Mouse (Mus musculus): Measurements from ENCODE around the gene Shisa7. TPM values are rescaled to one million over a fixed set of nuclear protein-coding genes. Genes with fewer than 3 reads are reported as not detected.

Shisa7 gene
- polyA plus RNA-seq, 1 experiment = 14.1 TPM

DNA sequence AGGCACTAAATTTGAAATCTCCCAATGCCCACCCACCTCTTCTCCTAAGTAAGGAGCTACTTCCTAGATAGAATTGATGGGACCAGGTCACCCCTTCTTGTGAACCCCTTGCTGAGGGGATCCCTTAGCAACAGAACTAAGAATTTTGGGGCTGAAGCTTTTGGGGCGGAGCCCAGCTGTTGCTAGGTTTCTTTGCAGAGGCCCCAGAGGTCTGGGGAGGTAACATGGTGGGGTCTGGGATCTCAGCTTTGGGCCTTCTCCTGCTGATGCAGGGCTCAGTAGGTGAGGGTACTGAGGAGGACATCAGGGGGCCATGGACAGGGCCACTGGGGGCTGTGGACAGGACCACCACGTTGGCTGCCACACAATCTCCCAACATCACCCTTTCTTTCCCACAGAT lies 61.7 kb downstream of the Shisa7 start, which contains the start of the genes Il11 and Tmem190:
TSS of gene Il11 (minus strand) at position 101 of the 400 bp plus-strand sequence.
TSS of gene Tmem190 (plus strand) at position 179 of the 400 bp plus-strand sequence.
- Histone ChIP-seq H3K36me3 (ENCODE audit: control insufficient read depth, insufficient read depth, low read length) (no peaks in the 10 kb centered on the region), H3K4me1 (ENCODE audit: control insufficient read depth, insufficient read depth, low read length) (no peaks in the 10 kb centered on the region), H3K27me3 (replicated peaks; ENCODE audit: control insufficient read depth, insufficient read depth, low read length) (no peaks in the 10 kb centered on the region), H3K4me3 (ENCODE audit: insufficient read depth, low read depth, low read length) (no peak within 1 kb of the TSS), H3K27ac (ENCODE audit: insufficient read depth, low read depth, low read length) (no peak within 1 kb of the TSS)
- WGBS = 81% methylated on average over 2 of the region's 2 CpGs
- no peak for TF ChIP-seq CTCF (conservative IDR thresholded peaks at IDR 0.05; ENCODE audit: insufficient read depth, insufficient read length, low read depth, low read length)
- no peak for TF ChIP-seq POLR2A (IDR thresholded peaks at IDR 0.05; ENCODE audit: low read depth, low read length)
- no peak for DNase-seq

GRCm38 (mm10) chr7:4782130-4782529 lies 62.4 kb downstream of the Shisa7 start:
- H3K4me3 ChIP-seq (ENCODE audit: insufficient read depth, low read depth, low read length) = no peak overlapping the region
- H3K27ac ChIP-seq (ENCODE audit: insufficient read depth, low read depth, low read length) = no peak overlapping the region
- H3K36me3 ChIP-seq (ENCODE audit: control insufficient read depth, insufficient read depth, low read length) = no peaks in the 10 kb centered on the region
- H3K4me1 ChIP-seq (ENCODE audit: control insufficient read depth, insufficient read depth, low read length) = no peaks in the 10 kb centered on the region
- DNase-seq = no peak
- no peaks in the 10 kb centered on the region for H3K27me3 ChIP-seq (replicated peaks; ENCODE audit: control insufficient read depth, insufficient read depth, low read length)
- TF ChIP-seq POLR2A (IDR thresholded peaks at IDR 0.05; ENCODE audit: low read depth, low read length) (no peak), CTCF (conservative IDR thresholded peaks at IDR 0.05; ENCODE audit: insufficient read depth, insufficient read length, low read depth, low read length) (no peak)
- WGBS = 55% methylated on average over 3 of the region's 3 CpGs

GRCm38 (mm10) chr7:4779921-4780320 lies 64.6 kb downstream of the Shisa7 start:
- Histone ChIP-seq H3K27ac (ENCODE audit: insufficient read depth, low read depth, low read length) (no peak overlapping the region), H3K36me3 (ENCODE audit: control insufficient read depth, insufficient read depth, low read length) (no peaks in the 10 kb centered on the region), H3K27me3 (replicated peaks; ENCODE audit: control insufficient read depth, insufficient read depth, low read length) (no peaks in the 10 kb centered on the region), H3K4me1 (ENCODE audit: control insufficient read depth, insufficient read depth, low read length) (no peaks in the 10 kb centered on the region), H3K4me3 (ENCODE audit: insufficient read depth, low read depth, low read length) (no peak overlapping the region)
- WGBS = 34% methylated on average over 5 of the region's 5 CpGs
- no peak for TF ChIP-seq CTCF (conservative IDR thresholded peaks at IDR 0.05; ENCODE audit: insufficient read depth, insufficient read length, low read depth, low read length)
- TF ChIP-seq POLR2A (IDR thresholded peaks at IDR 0.05; ENCODE audit: low read depth, low read length) = no peak
- DNase-seq = no peak

GRCm38 (mm10) chr7:4777851-4778637 lies 66.5 kb downstream of the Shisa7 start:
- H3K27ac ChIP-seq (ENCODE audit: insufficient read depth, low read depth, low read length) = no peak overlapping the region
- H3K36me3 ChIP-seq (ENCODE audit: control insufficient read depth, insufficient read depth, low read length) = no peaks in the 10 kb centered on the region
- DNase-seq = no peak
- H3K27me3 ChIP-seq (replicated peaks; ENCODE audit: control insufficient read depth, insufficient read depth, low read length) = no peaks in the 10 kb centered on the region
- WGBS = 10% methylated on average over 20 of the region's 20 CpGs
- TF ChIP-seq CTCF (conservative IDR thresholded peaks at IDR 0.05; ENCODE audit: insufficient read depth, insufficient read length, low read depth, low read length) (no peak), POLR2A (IDR thresholded peaks at IDR 0.05; ENCODE audit: low read depth, low read length) (no peak)
- H3K4me1 ChIP-seq (ENCODE audit: control insufficient read depth, insufficient read depth, low read length) = no peaks in the 10 kb centered on the region
- no peak overlapping the region for H3K4me3 ChIP-seq (ENCODE audit: insufficient read depth, low read depth, low read length)

GRCm38 (mm10) chr7:4776861-4777830 lies 67.3 kb downstream of the Shisa7 start:
- no peak for TF ChIP-seq POLR2A (IDR thresholded peaks at IDR 0.05; ENCODE audit: low read depth, low read length)
- no peak for TF ChIP-seq CTCF (conservative IDR thresholded peaks at IDR 0.05; ENCODE audit: insufficient read depth, insufficient read length, low read depth, low read length)

GRCm38 (mm10) chr7:4776131-4776530 lies 68.4 kb downstream of the Shisa7 start:
- no peak overlapping the region for H3K4me3 ChIP-seq (ENCODE audit: insufficient read depth, low read depth, low read length)
- DNase-seq = no peak
- no peaks in the 10 kb centered on the region for H3K4me1 ChIP-seq (ENCODE audit: control insufficient read depth, insufficient read depth, low read length)
- H3K27ac ChIP-seq (ENCODE audit: insufficient read depth, low read depth, low read length) = no peak overlapping the region
- WGBS = 57% methylated on average over 10 of the region's 10 CpGs
- no peak for TF ChIP-seq CTCF (conservative IDR thresholded peaks at IDR 0.05; ENCODE audit: insufficient read depth, insufficient read length, low read depth, low read length)
- no peak for TF ChIP-seq POLR2A (IDR thresholded peaks at IDR 0.05; ENCODE audit: low read depth, low read length)
- no peaks in the 10 kb centered on the region for H3K36me3 ChIP-seq (ENCODE audit: control insufficient read depth, insufficient read depth, low read length)
- H3K27me3 ChIP-seq (replicated peaks; ENCODE audit: control insufficient read depth, insufficient read depth, low read length) = no peaks in the 10 kb centered on the region

More at GRCm38 (mm10) chr7:4776861-4777830, 67.3 kb downstream of the Shisa7 start:
- Histone ChIP-seq H3K27ac (ENCODE audit: insufficient read depth, low read depth, low read length) (no peak overlapping the region), H3K4me3 (ENCODE audit: insufficient read depth, low read depth, low read length) (peak overlapping the region; percentile 63), H3K36me3 (ENCODE audit: control insufficient read depth, insufficient read depth, low read length) (no peaks in the 10 kb centered on the region), H3K4me1 (ENCODE audit: control insufficient read depth, insufficient read depth, low read length) (no peaks in the 10 kb centered on the region), H3K27me3 (replicated peaks; ENCODE audit: control insufficient read depth, insufficient read depth, low read length) (no peaks in the 10 kb centered on the region)
- DNase-seq = peak; percentile 62
- WGBS = 2% methylated on average over 55 of the region's 56 CpGs

Other genes starting within 250 kb of the Shisa7 start
- 0.22 and 0.24 TPM in 2 replicates for gene Ptprh, start 240.7 kb downstream of the Shisa7 start, polyA plus RNA-seq (2012; rRNA removed)
- gene Tmem86b, start 213.3 kb downstream of the Shisa7 start, polyA plus RNA-seq (2012; rRNA removed) = 83.0 and 86.5 TPM in 2 replicates
- gene Ppp6r1, start 185.7 kb downstream of the Shisa7 start, polyA plus RNA-seq (2012; rRNA removed) = 103 and 109 TPM in 2 replicates
- gene Hspbp1, start 159.6 kb downstream of the Shisa7 start, polyA plus RNA-seq (2012; rRNA removed) = 36.6 and 39.4 TPM in 2 replicates
- 1.7 and 2.3 TPM in 2 replicates for gene Brsk1, start 154.1 kb downstream of the Shisa7 start, polyA plus RNA-seq (2012; rRNA removed)
- gene Tmem150b, start 119.4 kb downstream of the Shisa7 start, polyA plus RNA-seq (2012; rRNA removed) = 0.57 and 0.59 TPM in 2 replicates
- 83.2 and 101 TPM in 2 replicates for gene Kmt5c, start 104.6 kb downstream of the Shisa7 start, polyA plus RNA-seq (2012; rRNA removed)
- gene Cox6b2, start 91.6 kb downstream of the Shisa7 start, polyA plus RNA-seq (2012; rRNA removed) = 62.7 and 84.5 TPM in 2 replicates
- 0.08 and 0.09 TPM in 2 replicates for gene Fam71e2, start 73.4 kb downstream of the Shisa7 start, polyA plus RNA-seq (2012; rRNA removed)
- gene Il11, start 61.8 kb downstream of the Shisa7 start, polyA plus RNA-seq (2012; rRNA removed) = 0.13 and 0.24 TPM in 2 replicates
- 0.31 TPM in 1 of 2 replicates, not detected in the other for gene Tmem190, start 61.8 kb downstream of the Shisa7 start, polyA plus RNA-seq (2012; rRNA removed)
- gene Tmem238, start 55.0 kb downstream of the Shisa7 start, polyA plus RNA-seq (2012; rRNA removed) = 57.8 and 87.8 TPM in 2 replicates
- gene Rpl28, start 51.8 kb downstream of the Shisa7 start, polyA plus RNA-seq (2012; rRNA removed) = 340 and 597 TPM in 2 replicates
- 240 and 301 TPM in 2 replicates for gene Ube2s, start 32.1 kb downstream of the Shisa7 start, polyA plus RNA-seq (2012; rRNA removed)
- 41.1 and 47.9 TPM in 2 replicates for gene Isoc2b, start 25.6 kb upstream of the Shisa7 start, polyA plus RNA-seq (2012; rRNA removed)
- 174 and 182 TPM in 2 replicates for gene Isoc2a, start 32.5 kb upstream of the Shisa7 start, polyA plus RNA-seq (2012; rRNA removed)
- 0.16 TPM in 1 of 2 replicates, not detected in the other for gene Gm36210, start 61.8 kb upstream of the Shisa7 start, polyA plus RNA-seq (2012; rRNA removed)
- gene Zfp628, start 70.5 kb upstream of the Shisa7 start, polyA plus RNA-seq (2012; rRNA removed) = 12.6 and 14.4 TPM in 2 replicates
- 5.5 and 5.7 TPM in 2 replicates for gene Nat14, start 77.3 kb upstream of the Shisa7 start, polyA plus RNA-seq (2012; rRNA removed)
- gene Ssc5d, start 81.1 kb upstream of the Shisa7 start, polyA plus RNA-seq (2012; rRNA removed) = 1.8 and 2.1 TPM in 2 replicates
- gene Sbk2, start 119.7 kb upstream of the Shisa7 start, polyA plus RNA-seq (2012; rRNA removed) = 0.11 and 1.6 TPM in 2 replicates
- 0.14 and 0.19 TPM in 2 replicates for gene Sbk3, start 126.5 kb upstream of the Shisa7 start, polyA plus RNA-seq (2012; rRNA removed)
- 49.9 and 55.2 TPM in 2 replicates for gene Zfp579, start 151.5 kb upstream of the Shisa7 start, polyA plus RNA-seq (2012; rRNA removed)
- gene Zfp524, start 169.7 kb upstream of the Shisa7 start, polyA plus RNA-seq (2012; rRNA removed) = 35.7 and 49.6 TPM in 2 replicates
- 25.4 and 27.5 TPM in 2 replicates for gene Fiz1, start 170.0 kb upstream of the Shisa7 start, polyA plus RNA-seq (2012; rRNA removed)
- 0.14 TPM in 1 of 2 replicates, not detected in the other for gene Gm44973, start 170.8 kb upstream of the Shisa7 start, polyA plus RNA-seq (2012; rRNA removed)
- gene Zfp865, start 175.7 kb upstream of the Shisa7 start, polyA plus RNA-seq (2012; rRNA removed) = 21.3 and 25.1 TPM in 2 replicates
- 2.3 and 3.0 TPM in 2 replicates for gene Ccdc106, start 175.9 kb upstream of the Shisa7 start, polyA plus RNA-seq (2012; rRNA removed)
- not detected in 2 replicates for gene 4632433K11Rik, start 189.4 kb upstream of the Shisa7 start, polyA plus RNA-seq (2012; rRNA removed)
- gene Zfp784, start 193.8 kb upstream of the Shisa7 start, polyA plus RNA-seq (2012; rRNA removed) = 6.4 and 6.8 TPM in 2 replicates
- 17.0 and 17.1 TPM in 2 replicates for gene Zfp580, start 206.8 kb upstream of the Shisa7 start, polyA plus RNA-seq (2012; rRNA removed)
- 132 and 153 TPM in 2 replicates for gene U2af2, start 217.4 kb upstream of the Shisa7 start, polyA plus RNA-seq (2012; rRNA removed)
- gene Epn1, start 235.5 kb upstream of the Shisa7 start, polyA plus RNA-seq (2012; rRNA removed) = 243 and 262 TPM in 2 replicates

Data from kidney, adult 2 months (tissue).